Mouse (Mus musculus) kidney, adult 11 months (tissue): ENCODE results near the gene Bbs9.

Source experiments
- DNase-seq: peaks from one replicate; pipeline ENCODE4 v3.0.0; 2022

Gene Bbs9

GRCm38 (mm10) chr9:22539546-22539945, 64.0 kb downstream of the Bbs9 start:
- DNase-seq = no peak

- DNase-seq = no peak
Observed at GRCm38 (mm10) chr9:22541130-22541529, 65.6 kb downstream of the Bbs9 start.

- DNase-seq = no peak
Observed at GRCm38 (mm10) chr9:22543467-22543866, 68.0 kb downstream of the Bbs9 start.

DNA sequence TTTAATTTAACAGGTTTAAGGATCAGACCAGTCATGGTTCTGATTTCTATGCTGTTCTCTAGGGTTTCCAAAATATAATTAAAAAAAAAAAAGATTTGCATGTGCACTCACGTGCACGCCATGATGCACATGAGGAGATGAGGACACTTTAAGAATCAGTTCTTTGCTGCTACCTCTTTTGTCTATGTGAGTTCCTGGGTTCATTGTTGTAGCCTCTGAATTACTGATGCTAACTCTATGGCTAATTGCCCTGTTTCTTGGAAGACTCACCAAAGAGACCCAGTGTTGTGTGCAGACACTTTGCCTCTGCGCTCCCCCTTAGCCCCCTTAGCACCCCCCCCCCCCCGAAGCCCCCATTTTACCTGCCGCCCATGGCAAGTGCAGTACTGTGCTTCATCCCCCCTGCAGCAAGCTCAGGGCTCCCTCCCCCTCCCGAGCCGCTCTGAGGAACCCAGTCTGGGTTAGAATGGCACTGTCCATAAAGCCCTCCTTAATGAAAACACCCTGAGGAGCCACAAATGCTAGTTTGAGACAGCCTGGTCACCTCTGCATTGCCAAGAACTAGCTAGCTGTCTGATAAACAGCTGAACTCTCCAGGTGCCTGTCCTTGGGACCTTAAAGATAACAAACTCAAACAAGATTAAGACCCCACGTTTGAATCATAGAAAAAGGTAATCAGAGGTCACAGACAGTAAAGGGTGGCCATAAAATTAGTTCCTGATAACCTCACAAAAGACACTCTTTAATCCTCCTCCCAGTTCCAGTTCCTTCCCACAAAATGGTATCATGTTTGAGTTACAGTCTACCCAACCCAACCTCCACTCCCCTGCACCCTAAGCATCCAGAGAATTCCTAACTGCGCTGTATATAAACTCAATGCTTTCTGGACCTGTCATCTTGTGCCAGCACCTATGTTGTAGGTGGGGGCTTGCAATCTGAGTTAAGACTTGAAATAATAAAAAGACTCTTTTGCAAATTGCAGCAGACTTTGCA, 69.1 kb downstream of the Bbs9 start:
- DNase-seq = no peak

DNA sequence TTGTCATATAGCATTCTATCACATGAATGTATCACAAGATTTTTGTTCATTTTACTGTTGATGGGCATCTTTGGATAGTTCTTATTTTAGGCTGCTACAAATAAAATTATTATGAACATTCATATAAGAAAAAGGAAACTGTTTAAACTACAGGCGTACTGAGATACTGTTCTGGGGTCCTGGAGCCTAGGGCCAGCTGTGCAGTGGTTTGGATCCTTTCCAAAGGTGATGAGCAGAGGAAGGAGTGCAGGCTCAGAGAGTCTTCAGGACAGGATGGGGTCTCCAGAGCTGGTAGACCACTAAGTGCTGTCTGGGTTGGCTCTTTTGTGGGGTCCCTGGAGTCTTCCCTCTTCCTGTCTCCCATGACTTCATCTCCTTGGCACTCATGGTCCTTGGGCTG, 75.8 kb downstream of the Bbs9 start:
- no peak for DNase-seq

GRCm38 (mm10) chr9:22556076-22556475, 80.6 kb downstream of the Bbs9 start:
- no peak for DNase-seq

GRCm38 (mm10) chr9:22557467-22557866, 82.0 kb downstream of the Bbs9 start:
- DNase-seq = peak; percentile 64

DNA sequence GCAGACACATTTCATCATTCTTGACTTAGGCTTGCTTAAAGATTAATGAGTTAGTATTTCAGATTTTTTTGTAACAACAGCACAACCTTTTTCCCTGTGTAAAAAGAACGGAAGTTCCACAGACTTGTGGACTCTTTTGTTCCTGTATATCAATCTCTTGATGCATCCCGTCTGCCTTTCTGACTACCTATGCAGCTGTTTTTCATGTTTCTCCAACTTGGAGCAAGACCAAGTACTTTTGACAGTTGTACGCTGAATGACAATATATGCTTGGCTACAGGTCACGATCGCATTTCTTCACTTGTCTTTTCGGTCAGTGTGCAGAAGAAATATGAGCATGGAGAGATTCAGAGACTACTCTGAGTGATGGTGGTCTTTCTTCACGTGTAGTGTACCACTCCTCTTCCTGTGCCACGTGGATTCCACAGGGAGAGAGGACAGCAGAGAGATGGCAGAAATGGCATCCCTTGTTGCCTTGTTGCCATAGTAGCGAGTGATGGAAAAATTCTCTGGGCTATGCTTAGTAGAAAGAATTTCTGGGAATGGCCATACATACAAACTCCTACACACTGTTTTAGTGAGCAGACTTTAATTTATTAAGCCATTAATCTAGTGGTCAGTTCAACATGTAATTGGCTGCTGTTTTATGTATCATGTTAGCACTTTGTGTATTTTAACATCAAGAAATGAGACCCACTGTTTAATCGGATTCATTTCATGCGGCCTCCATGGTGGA, 88.3 kb downstream of the Bbs9 start:
- no peak for DNase-seq

GRCm38 (mm10) chr9:22567726-22568125, 92.2 kb downstream of the Bbs9 start:
- DNase-seq = no peak

DNA sequence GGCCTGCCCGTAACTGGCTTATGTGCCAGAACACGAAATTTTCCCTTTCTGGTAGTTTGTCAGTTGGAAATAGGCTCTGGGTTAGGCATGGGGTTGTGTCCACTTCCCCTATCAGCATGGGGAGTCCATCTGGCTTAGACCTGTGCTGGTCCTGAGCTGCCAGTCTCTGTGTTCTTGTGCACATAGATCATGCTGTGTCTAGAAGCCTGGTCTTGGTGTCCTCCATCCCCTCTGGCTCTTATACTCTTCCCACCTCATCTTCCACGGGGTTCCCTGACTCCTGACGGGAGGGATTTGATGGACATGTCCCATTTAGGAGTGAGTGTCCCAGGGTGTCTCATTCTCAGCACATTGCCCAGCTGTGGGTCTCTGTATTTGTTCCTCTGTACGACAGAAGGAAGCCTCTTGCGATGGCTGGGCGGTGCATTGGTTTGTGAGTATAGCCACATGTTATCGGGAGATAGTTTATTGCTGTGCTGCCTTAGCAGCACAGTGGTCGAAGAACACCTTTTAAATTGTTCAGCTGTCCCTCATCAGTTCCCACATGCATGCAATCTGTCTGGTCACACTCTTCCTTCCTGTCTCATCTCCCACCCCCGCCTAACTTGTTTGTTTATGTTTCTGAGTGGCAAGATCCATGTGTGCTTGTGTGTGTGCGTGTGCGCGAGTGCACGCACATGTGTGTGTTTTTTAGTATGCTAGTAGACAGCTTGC, 101.1 kb downstream of the Bbs9 start:
- DNase-seq = no peak

DNA sequence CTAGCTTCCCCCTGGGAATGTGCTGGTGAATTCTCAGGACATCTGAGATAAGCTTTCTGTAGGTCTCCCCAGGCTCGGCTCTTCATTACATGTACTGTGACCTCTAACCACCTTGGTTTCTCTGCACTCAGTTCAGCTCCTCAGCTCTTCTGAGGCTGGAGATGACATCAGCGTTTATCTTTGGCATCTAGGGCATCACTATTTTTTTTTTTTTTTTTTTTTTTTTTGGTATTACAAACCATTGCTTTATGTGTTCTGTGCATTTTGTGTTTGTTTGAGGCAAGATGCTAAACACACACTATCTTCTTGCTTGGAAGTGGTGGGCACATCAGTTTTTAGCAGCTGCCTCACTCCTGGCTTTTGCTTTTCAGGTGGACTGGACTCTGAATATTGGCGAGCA, 102.8 kb downstream of the Bbs9 start:
- DNase-seq = no peak

GRCm38 (mm10) chr9:22584221-22584620, 108.7 kb downstream of the Bbs9 start:
- no peak for DNase-seq

GRCm38 (mm10) chr9:22593032-22593431, 117.5 kb downstream of the Bbs9 start:
- no peak for DNase-seq

DNA sequence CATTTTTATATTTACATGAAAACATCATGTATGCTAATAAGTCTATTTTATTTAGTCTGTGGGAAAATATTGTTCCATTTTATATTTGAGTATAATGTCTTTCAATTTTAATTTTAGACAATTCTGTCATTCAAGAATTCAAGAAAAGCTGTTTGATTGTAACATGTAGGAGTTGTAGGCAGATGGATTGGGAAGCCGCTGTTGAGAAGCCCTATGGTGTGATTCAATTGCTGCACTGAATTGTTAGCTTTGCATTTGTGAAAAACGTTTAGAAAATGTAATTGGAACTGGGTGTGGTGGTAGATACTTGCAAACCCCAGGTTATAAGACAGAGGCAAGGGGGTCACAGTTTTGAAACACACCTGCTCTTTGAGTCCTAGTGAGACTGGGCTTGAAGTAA, 121.1 kb downstream of the Bbs9 start:
- no peak for DNase-seq

DNA sequence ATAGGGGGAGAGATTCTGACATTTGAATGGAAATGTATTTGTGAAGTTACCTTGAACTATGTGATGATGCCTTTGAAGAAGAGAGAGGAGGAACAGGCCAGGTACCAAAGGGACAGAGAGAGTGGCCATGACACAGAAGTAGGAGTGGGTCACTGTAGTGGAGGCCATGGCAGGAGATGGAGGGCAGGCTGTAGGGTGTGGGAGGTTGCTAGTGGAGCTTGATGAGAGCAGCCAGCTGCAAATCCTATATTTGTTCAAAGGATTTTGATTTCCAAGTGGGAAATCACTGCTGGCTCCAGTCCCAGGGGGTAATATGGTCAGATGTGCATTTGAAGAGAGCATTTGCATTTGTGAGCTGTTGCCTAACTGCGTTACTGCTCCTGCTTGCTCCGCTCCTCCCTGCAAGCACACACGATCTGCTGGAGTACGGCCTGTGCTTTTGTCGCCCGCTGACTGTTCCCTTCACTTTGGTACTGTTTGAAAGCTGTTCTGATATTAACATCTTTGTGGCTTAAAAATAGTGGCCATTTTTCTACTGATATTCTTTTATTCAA, 137.8 kb downstream of the Bbs9 start:
- no peak for DNase-seq

DNA sequence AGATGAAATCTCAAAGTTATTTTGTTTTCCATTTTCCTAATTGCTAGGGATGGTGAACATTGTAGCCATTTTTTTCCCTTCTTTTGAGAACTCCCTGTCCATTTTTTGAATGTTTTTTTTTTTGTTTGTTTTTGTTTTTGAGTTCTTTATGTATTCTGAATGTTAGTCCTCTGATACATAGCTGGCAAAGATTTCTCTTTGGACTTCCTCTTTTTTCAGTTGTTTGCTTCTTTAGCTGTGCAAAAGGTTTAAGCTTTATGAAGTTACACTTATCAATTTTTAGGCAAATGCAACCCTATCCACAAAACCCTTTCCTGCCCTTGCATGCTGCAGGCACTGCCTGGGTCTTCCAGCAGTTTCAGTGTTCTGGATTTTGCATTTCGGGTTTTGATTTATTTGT, 143.7 kb downstream of the Bbs9 start:
- DNase-seq = no peak

DNA sequence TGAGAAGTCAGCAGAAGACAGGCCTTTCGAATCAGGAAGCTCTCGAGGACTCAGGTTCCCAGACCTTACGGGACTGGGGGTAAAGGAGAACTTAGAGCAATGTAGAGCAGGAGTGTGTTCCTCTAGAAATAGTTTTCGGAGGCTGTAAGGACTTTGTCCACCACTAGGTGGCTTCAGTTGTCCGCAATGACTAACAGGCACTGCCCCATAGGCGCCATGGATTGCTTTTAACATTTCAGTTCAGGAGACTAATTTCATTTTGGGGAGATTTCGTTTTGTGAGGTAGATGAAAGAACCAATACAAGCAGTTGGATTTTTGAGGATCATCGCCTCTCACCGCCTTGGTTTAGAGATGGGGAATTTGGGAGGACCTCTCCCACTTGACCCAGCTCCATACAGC, 149.5 kb downstream of the Bbs9 start:
- no peak for DNase-seq

DNA sequence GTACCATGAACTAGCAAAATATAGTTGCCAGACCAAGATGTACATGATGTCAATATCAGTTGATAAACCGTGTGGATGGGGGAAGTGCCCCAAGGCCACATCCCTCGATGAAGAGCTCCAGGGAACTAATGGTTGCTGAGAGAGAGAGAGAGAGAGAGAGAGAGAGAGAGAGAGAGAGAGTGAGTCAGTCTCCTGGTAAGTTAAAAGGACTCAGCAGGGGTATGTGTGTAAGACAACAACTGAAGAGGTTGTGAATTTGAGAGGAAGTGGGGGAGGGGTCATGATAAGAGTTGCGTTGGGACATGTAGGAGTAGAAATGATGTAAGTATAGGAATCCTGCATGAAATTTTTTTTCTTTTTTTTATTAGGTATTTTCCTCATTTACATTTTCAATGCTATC, 150.5 kb downstream of the Bbs9 start:
- DNase-seq = no peak

DNA sequence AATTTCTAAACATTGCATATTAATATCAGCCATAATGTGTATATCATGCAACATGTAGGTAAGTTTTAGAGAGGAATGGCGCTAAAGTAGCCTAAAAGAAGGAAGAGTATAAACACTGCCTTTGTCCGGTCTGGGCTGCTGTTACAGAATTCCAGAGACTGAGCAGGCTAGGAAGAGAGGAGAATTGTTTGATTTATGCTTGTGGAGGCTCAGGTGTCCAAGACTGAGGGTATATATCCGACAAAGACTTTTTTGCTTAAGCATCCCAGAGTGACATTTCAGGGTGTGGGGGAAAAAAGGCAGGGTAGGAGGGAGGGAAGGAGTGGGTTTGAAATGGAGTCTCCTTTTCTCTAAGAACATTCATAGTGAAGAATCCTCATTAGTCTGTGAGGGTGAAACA, 152.4 kb downstream of the Bbs9 start:
- DNase-seq = no peak

DNA sequence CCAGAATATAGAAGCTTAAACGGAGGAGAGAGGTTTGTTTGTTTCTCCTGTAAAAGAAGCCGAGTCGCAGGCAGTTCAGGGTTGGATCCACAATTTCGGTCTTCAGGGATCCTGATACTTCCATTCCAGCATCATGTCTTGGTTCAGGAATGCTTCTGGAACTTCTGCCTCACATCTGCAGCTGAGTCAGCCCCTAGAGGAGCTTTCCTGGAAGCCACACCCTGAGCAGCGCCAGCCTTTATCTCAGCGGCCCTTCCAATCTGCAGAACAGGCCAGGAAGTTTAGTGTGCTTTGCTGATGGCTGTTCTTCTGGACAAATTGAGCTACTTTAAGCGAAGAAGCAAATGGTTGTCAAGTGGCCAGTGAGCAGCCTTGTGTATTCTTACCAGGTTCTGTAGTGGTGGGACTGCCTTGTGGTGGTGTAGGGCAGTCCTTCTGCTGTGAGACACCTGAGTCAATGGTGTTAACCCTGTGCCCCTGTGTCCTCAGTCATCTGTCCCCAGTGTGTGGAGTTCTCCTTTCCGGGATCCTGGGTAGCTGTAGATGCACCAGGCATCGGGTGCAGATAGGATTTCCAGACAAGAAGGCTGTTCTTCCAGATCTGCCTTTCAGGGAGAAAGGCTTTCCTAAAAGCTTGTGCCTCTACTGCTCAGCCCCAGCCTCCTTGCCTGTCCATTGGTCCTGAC, 157.4 kb downstream of the Bbs9 start:
- no peak for DNase-seq

- no peak for DNase-seq
Observed at GRCm38 (mm10) chr9:22638502-22638901, 163.0 kb downstream of the Bbs9 start.

GRCm38 (mm10) chr9:22640683-22641431, 165.3 kb downstream of the Bbs9 start:
- no peak for DNase-seq
